Mouse (Mus musculus) lung, adult 2 months (tissue): ENCODE data around the gene BC049715.

Experiments used
- CTCF ChIP-seq: fragments of 200-500 bp; IDR thresholded peaks from 2 replicates; pipeline ENCODE4 v1.5.1; 2011; ENCODE audit warnings: mild to moderate bottlenecking, low read length, control low read depth; ENCODE audit not compliant: insufficient read depth
- POLR2A ChIP-seq: fragments of 200-500 bp; IDR thresholded peaks from 2 replicates; pipeline ENCODE4 v1.6.1; 2011; ENCODE audit warnings: low read depth, mild to moderate bottlenecking, control low read depth, low read length, borderline replicate concordance; ENCODE audit errors: extremely low read depth

DNA sequence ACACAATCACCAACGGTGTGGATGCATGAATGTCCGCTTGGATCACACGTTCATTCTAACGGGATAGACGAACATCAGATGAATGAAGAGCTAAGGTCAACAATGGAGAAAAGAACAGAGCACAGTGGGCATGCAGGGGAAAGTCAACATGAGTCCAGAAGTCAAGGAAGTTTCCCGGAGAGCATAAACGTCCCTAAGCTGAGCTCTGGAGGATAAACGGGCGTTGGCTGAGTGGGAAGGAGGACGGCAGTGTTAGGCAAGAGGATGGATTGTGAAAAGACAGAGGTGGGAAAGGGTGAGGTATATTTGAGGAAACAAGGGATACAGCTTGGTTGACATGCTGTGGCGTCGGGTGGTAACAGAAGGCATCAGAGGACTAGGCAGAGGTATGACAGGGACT, 45.3 kb upstream of the BC049715 start:
- TF ChIP-seq POLR2A (no peak), CTCF (no peak)
